7 mouse cellular contexts compared by ENCODE assay signal in genomic region chr15:99904333-99904732, GRCm38 (mm10). TPM values are rescaled to one million over a fixed set of nuclear protein-coding genes. Genes with fewer than 3 reads are reported as not detected.
DNase-seq lines count a peak whose midpoint lies in the region; ATAC-seq and TF ChIP-seq lines count a peak whose summit lies in the region.

No protein-coding gene starts in this region.

- H3K36me3 ChIP-seq in forebrain, embryonic 14.5 days (ENCODE audit: control insufficient read depth, insufficient read depth, low read length), result no peaks in the 10 kb centered on the region
- H3K36me3 ChIP-seq in hindbrain, embryonic 11.5 days (ENCODE audit: control insufficient read depth, insufficient read depth, low read length), result no peaks in the 10 kb centered on the region

- POLR2A ChIA-PET in Patski (lab: Charles Lee), result no interaction called here

- no peak overlapping the region for H3K4me2 ChIP-seq in forebrain, embryonic 14.5 days (ENCODE audit: low read length)
- H3K4me2 ChIP-seq in hindbrain, embryonic 11.5 days (replicated peaks; ENCODE audit: low read depth, low read length), result no peak overlapping the region

- peaks cover 2% of the 10 kb centered on the region; the same call in 1 of the 2 replicates for H3K4me1 ChIP-seq in brown adipose tissue, adult 24 weeks (ENCODE audit: control insufficient read depth, insufficient read depth, insufficient read length, low read length)
- H3K4me1 ChIP-seq in forebrain, embryonic 14.5 days (ENCODE audit: control insufficient read depth, insufficient read depth, low read length), result no peaks in the 10 kb centered on the region
- no peaks in the 10 kb centered on the region for H3K4me1 ChIP-seq in hindbrain, embryonic 11.5 days (replicated peaks; ENCODE audit: control insufficient read depth, insufficient read depth, low read length)

- peak overlapping the region; percentile 82 for H3K27ac ChIP-seq in brown adipose tissue, adult 24 weeks (replicated peaks; ENCODE audit: low read depth, low read length)
- no peak overlapping the region for H3K27ac ChIP-seq in forebrain, embryonic 14.5 days (ENCODE audit: low read depth, low read length)
- no peak overlapping the region for H3K27ac ChIP-seq in hindbrain, embryonic 11.5 days (ENCODE audit: low read depth, low read length)

- TF ChIP-seq CTCF in Patski (IDR thresholded peaks at IDR 0.05), result peak; percentile 90

- peak; percentile 21 for ATAC-seq in Patski
- peak; percentile 89 for ATAC-seq in forebrain, embryonic 14.5 days
- peak; percentile 45 for ATAC-seq in hindbrain, embryonic 11.5 days (ENCODE audit: low FRiP score)

- no peak overlapping the region; the same call in 1 of the 2 replicates for H3K9ac ChIP-seq in forebrain, embryonic 14.5 days (ENCODE audit: low read length)
- H3K9ac ChIP-seq in hindbrain, embryonic 11.5 days (ENCODE audit: low read depth, low read length), result no peak overlapping the region

- CTCF ChIA-PET in Patski (lab: Charles Lee), result interaction anchor here (0.9 to 3.4 kb wide), 14 partner anchors 9 to 199 kb away, joined by 3 to 33 read pairs (median 4); partner anchors contain the start of gene Gm17349

- no peaks in the 10 kb centered on the region for H3K9me3 ChIP-seq in forebrain, embryonic 14.5 days (replicated peaks; ENCODE audit: control insufficient read depth, low read length)
- no peaks in the 10 kb centered on the region for H3K9me3 ChIP-seq in hindbrain, embryonic 11.5 days (ENCODE audit: control insufficient read depth, low read length)

- peak; percentile 56 for DNase-seq in Patski (ENCODE audit: low read depth, low spot score)
- peak; percentile 93 for DNase-seq in forebrain, embryonic 14.5 days (ENCODE audit: low spot score)
- peak; percentile 85 for DNase-seq in hindbrain, embryonic 11.5 days (ENCODE audit: low spot score)
- DNase-seq in layer of hippocampus, postnatal 14 days (ENCODE audit: low spot score in 2 of 2), result peak; percentile 73 to 74
- peak; percentile 85 for DNase-seq in lung, postnatal 36 days
- peak; percentile 73 for DNase-seq in retina, postnatal 7 days (ENCODE audit: low read depth, low spot score)

- in situ Hi-C loops in Patski (cut with MboI; ENCODE audit: low pct_unique_long_range_greater_than_20kb), result loop anchor here (10.0 to 25.0 kb wide), 2 partner anchors 310 to 417 kb away; partner anchors contain the start of gene Aqp5

- H3K4me3 ChIP-seq in brown adipose tissue, adult 24 weeks (ENCODE audit: insufficient read depth, low read depth, low read length), result no peak overlapping the region
- no peak overlapping the region for H3K4me3 ChIP-seq in forebrain, embryonic 14.5 days (ENCODE audit: low read depth, low read length)
- H3K4me3 ChIP-seq in hindbrain, embryonic 11.5 days (ENCODE audit: low read depth, low read length), result no peak overlapping the region

- 7% methylated on average over 4 of the region's 4 CpGs for WGBS in forebrain, embryonic 14.5 days
- WGBS in hindbrain, embryonic 11.5 days, result 6% methylated on average over 4 of the region's 4 CpGs

- H3K27me3 ChIP-seq in Patski, result no peaks in the 10 kb centered on the region
- H3K27me3 ChIP-seq in forebrain, embryonic 14.5 days (replicated peaks; ENCODE audit: control insufficient read depth, insufficient read depth, low read length), result no peaks in the 10 kb centered on the region
- H3K27me3 ChIP-seq in hindbrain, embryonic 11.5 days (ENCODE audit: control insufficient read depth, insufficient read depth, low read length), result no peaks in the 10 kb centered on the region

RNA-seq across cellular contexts. Expression of gene Lima1, which starts 29.1 kb away (rescaled TPM):
- polyA plus RNA-seq in Patski (2021), result 140 TPM
- 9.0 and 18.3 TPM in 2 replicates for polyA plus RNA-seq in brown adipose tissue, adult 24 weeks (2012; ENCODE audit: insufficient read depth, insufficient read length, missing spikeins)
- 27.0 and 32.1 TPM in 2 replicates for polyA plus RNA-seq in forebrain, embryonic 14.5 days (2014; fragmentation: Nextera tagmentation; extraction: Ambion mirVana)
- 30.8 and 31.8 TPM in 2 replicates for polyA plus RNA-seq in hindbrain, embryonic 11.5 days (2014; fragmentation: Nextera tagmentation; extraction: Ambion mirVana)
- 10 to 100 TPM; 18.6 to 18.7 TPM for total RNA-seq in layer of hippocampus, postnatal 14 days (2021)

Comparison
In these comparisons a context has a peak if more than half of its experiments do, and no peak if none do; other contexts are left out.
1. ATAC-seq: peak in every context shown above with its lines; median percentile 89 in forebrain, embryonic 14.5 days; 45 in hindbrain, embryonic 11.5 days; 21 in Patski.